Mouse (Mus musculus): ENCODE measurements around the gene Clec18a. TPM values are rescaled to one million over a fixed set of nuclear protein-coding genes. Genes with fewer than 3 reads are reported as not detected.
"Not testable (repeated sequence)": the region's sequence is repeated elsewhere in the genome, so short reads cannot be mapped to it uniquely, and the experiment has no call there.

Gene Clec18a
- polyA plus RNA-seq, 1 experiment from 2014 or later, result not detected

DNA sequence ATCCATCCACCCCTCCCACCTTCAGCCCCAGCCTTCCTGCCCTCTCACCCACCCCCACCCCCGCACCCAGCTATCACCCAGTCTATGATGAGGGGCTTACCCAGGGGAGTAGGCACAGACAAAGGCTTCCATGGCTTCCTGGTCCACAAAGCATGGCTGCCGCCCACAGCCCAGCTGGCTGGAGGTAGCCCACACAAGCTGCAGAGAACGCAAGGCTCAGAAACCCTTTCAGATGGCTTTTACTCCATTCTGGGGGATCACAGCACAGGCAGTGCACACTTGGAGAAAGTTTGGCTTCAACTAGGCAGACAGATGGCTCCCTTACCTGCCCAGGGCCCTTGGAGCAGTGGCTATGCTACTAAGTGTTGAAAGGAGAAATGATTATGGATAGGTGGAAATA lies 16.3 kb downstream of the Clec18a start:
- H3K36me3 ChIP-seq, result no peaks in the 10 kb centered on the region
- H3K27me3 ChIP-seq (ENCODE audit: insufficient read depth, poor library complexity, severe bottlenecking), result peaks cover 12% of the 10 kb centered on the region; the same call in 1 of the 2 replicates
- WGBS, result 78% methylated on average over 3 of the region's 3 CpGs
- H3K4me1 ChIP-seq, result peaks cover 9% of the 10 kb centered on the region
- no peaks in the 10 kb centered on the region for H3K9me3 ChIP-seq
- no peak for DNase-seq (ENCODE audit: low spot score)
- H3K27ac ChIP-seq, result no peak overlapping the region
- no peak overlapping the region for H3K4me3 ChIP-seq

DNA sequence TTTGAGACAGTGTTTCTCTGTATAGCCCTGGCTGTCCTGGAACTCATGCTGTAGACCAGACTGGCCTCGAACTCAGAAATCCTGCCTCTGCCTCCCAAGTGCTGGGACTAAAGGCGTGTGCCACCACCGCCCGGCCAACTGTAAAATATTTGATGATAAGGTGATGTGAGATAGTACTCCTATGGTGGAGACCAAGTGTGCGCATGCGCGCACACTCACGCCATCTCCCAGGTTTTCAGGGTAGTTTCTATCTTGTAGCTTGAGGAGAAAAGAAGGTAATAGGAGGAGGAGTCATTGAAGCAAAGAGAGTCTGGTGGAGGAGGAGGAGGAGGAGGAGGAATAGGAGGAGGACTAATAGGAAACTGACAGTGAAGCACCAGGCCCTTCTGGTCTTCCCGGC lies 23.6 kb downstream of the Clec18a start:
- H3K9me3 ChIP-seq; H3K4me3 ChIP-seq; H3K27ac ChIP-seq; DNase-seq (ENCODE audit: low spot score); H3K36me3 ChIP-seq; H3K4me1 ChIP-seq: not testable (repeated sequence)
- WGBS, result 89% methylated on average over 9 of the region's 9 CpGs
- H3K27me3 ChIP-seq (ENCODE audit: insufficient read depth, poor library complexity, severe bottlenecking), result peaks cover 18% of the 10 kb centered on the region; the same call in 1 of the 2 replicates

DNA sequence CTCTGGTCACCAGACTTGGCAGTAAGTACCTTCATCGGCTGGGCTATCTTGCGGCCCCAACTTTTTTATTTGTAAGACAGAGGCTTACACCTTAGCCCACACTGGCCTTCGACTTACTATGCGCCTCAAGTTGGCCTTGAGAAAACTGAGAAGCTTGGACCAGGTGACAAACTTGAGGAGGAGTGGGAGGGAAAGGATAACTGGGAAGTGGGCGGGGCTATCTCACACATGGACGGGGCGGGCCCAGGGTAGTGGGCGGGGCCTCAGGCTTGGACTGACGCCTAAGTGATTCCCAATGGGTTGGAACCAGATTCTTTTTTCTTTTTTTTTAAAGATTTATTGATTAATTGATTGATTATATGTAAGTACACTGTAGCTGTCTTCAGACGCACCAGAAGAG lies 24.8 kb downstream of the Clec18a start:
- Histone ChIP-seq H3K36me3 (no peaks in the 10 kb centered on the region), H3K4me1 (no peaks in the 10 kb centered on the region), H3K9me3 (no peaks in the 10 kb centered on the region), H3K4me3 (no peak overlapping the region), H3K27ac (no peak overlapping the region), H3K27me3 (ENCODE audit: insufficient read depth, poor library complexity, severe bottlenecking) (peaks cover 17% of the 10 kb centered on the region; the same call in 1 of the 2 replicates)
- no peak for DNase-seq (ENCODE audit: low spot score)
- 21% methylated on average over 10 of the region's 10 CpGs for WGBS

DNA sequence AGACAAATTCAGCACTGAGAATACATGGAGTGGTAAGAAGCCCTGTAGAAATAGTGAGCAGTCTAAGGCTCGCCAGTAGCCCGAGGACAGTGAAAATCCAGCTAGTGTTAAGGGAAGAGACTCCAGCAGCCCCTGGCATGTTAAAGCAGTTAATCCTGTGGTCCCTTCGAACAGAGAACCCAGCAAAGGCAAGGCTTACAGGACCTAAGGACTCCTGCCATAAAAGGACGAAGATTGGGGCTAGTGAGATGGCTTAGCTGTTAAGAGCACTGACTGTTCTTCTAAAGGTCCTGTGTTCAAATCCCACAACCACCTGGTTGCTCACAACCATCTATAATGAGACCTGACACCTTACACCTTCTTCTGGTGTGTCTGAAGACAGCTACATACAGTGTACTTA lies 25.9 kb downstream of the Clec18a start:
- Histone ChIP-seq H3K4me1 (peaks cover 4% of the 10 kb centered on the region), H3K36me3 (no peaks in the 10 kb centered on the region), H3K27me3 (ENCODE audit: insufficient read depth, poor library complexity, severe bottlenecking) (peaks cover 13% of the 10 kb centered on the region; the same call in 1 of the 2 replicates), H3K27ac (no peak overlapping the region), H3K9me3 (no peaks in the 10 kb centered on the region), H3K4me3 (no peak overlapping the region)
- 59% methylated on average over 4 of the region's 4 CpGs for WGBS
- DNase-seq (ENCODE audit: low spot score), result no peak

DNA sequence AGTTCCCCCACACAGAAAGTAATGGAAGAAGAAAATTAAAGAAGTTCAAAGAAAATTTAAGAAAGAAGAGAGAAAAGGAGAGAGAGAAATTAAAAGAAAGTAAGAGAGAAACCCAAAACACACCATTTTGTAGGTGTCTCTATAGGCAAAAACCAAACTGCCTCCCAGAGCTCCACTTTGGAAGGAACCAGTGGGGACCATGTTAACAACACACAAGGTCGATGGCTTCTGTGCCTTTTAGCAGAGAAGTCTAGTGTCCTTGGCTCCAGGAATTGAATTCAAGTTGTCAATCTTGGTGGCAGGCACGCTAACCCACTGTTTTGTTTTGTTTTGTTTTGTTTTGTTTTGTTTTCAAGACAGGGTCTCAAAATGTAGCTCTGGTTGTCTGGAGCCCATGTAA lies 29.3 kb downstream of the Clec18a start:
- no peak for DNase-seq (ENCODE audit: low spot score)
- WGBS, result 52% methylated on average over 2 of the region's 2 CpGs
- Histone ChIP-seq H3K36me3 (peaks cover 5% of the 10 kb centered on the region), H3K9me3 (no peaks in the 10 kb centered on the region), H3K4me3 (peak overlapping the region; percentile 74), H3K27ac (no peak overlapping the region), H3K27me3 (ENCODE audit: insufficient read depth, poor library complexity, severe bottlenecking) (peaks cover 8% of the 10 kb centered on the region; the same call in 1 of the 2 replicates), H3K4me1 (peaks cover 28% of the 10 kb centered on the region)

DNA sequence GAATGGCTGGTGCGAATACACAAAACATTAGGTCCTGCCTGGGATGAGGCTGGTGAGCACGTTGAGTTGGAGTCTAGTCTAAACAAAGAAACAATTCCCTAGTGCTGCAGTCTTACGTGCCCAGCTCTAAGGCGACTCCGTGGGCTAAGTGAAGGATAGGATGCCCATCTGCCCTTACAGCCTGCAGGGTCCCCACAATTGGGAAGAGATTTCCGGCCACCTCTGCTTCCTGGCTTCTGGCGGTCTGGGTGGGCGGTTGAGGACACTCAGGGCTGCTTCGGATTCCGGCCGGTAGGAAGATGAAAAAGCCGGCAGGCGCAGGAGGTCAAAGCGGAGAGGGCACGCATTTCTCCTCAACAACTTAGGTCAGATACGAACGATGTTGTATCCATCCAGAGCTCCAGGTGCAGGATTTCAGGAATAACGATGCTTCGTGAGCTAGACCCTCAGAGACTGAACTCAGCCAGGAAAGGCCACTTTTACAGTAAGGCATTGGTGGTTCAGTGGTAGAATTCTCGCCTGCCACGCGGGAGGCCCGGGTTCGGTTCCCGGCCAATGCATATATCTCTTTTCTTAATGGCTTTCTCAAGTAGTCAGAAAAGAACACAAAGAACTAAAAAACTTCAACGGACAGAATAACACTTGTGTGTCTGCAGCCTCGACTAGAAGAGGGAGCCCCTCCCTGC lies 30.0 kb downstream of the Clec18a start:
- H3K36me3 ChIP-seq, result peaks cover 11% of the 10 kb centered on the region
- H3K27ac ChIP-seq, result peak overlapping the region; percentile 78
- H3K27me3 ChIP-seq (ENCODE audit: insufficient read depth, poor library complexity, severe bottlenecking), result peaks cover 8% of the 10 kb centered on the region; the same call in 1 of the 2 replicates
- peak; percentile 92 for DNase-seq (ENCODE audit: low spot score)
- WGBS, result under 1% methylated on average over 27 of the region's 27 CpGs
- peaks cover 35% of the 10 kb centered on the region for H3K4me1 ChIP-seq
- peak overlapping the region; percentile 74 for H3K4me3 ChIP-seq
- no peaks in the 10 kb centered on the region for H3K9me3 ChIP-seq

DNA sequence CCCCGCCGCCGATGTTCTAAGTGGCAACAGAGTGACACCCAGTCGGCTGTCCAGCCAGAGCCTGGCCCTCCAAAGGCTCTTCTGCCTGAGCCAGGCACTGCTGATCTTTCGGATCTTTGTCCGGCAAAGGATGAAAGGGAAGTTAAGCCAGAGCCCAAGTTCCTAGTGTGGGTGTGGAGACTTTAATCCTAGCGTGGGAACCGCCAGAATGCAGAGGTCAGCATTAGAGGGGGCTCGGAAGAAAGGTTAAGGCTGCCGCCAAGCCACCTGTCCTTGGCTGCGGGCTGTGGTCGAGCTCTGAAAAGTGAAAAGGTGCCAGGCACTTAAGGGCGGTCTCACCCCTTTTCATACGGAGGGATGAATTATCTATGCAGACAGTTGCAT lies 30.5 kb downstream of the Clec18a start:
- H3K9me3 ChIP-seq, result no peaks in the 10 kb centered on the region
- no peak for DNase-seq (ENCODE audit: low spot score)
- under 1% methylated on average over 14 of the region's 14 CpGs for WGBS
- peak overlapping the region; percentile 74 for H3K4me3 ChIP-seq
- H3K36me3 ChIP-seq, result peaks cover 11% of the 10 kb centered on the region
- peak overlapping the region; percentile 78 for H3K27ac ChIP-seq
- peaks cover 8% of the 10 kb centered on the region; the same call in 1 of the 2 replicates for H3K27me3 ChIP-seq (ENCODE audit: insufficient read depth, poor library complexity, severe bottlenecking)
- peaks cover 40% of the 10 kb centered on the region for H3K4me1 ChIP-seq

DNA sequence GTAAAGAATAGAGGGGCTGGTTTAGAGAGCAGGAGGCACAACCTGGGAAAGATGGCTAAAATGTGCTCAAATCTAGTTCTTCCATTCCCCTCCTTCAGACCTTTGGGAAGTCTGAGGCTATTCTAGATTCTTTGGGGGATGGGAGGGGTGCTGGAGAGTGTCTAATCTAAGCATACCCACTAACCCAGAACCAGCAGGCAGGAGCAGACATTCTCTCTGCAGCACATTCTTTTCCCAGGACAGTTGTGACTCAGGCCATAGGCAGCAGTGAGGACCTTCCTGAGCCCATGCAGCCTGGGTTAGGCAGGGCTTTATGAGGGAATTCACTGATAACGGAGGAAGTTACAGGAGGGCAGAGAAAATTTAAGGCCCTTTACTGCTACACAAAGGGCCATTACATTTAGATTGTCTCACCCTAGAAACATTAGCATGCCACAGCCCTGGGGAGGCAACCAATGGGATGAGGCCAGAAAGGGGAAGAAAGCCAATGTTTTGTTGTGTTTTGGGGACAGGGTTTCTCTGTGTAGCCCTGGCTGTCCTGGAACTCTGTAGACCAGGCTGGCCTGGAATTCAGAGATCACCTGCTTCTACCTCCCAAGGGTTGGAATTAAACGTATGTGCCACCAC lies 33.2 kb downstream of the Clec18a start:
- peak overlapping the region; percentile 8; the same call in 1 of the 2 replicates for H3K4me3 ChIP-seq
- 42% methylated on average over 2 of the region's 2 CpGs for whole genome bisulfite sequencing
- DNase-seq (ENCODE audit: low spot score), result no peak
- peaks cover 1% of the 10 kb centered on the region; the same call in 1 of the 2 replicates for H3K27me3 ChIP-seq (ENCODE audit: insufficient read depth, poor library complexity, severe bottlenecking)
- H3K27ac ChIP-seq, result peak overlapping the region; percentile 22; the same call in 1 of the 2 replicates
- no peaks in the 10 kb centered on the region for H3K9me3 ChIP-seq
- H3K4me1 ChIP-seq, result peaks cover 45% of the 10 kb centered on the region
- H3K36me3 ChIP-seq, result peaks cover 29% of the 10 kb centered on the region

DNA sequence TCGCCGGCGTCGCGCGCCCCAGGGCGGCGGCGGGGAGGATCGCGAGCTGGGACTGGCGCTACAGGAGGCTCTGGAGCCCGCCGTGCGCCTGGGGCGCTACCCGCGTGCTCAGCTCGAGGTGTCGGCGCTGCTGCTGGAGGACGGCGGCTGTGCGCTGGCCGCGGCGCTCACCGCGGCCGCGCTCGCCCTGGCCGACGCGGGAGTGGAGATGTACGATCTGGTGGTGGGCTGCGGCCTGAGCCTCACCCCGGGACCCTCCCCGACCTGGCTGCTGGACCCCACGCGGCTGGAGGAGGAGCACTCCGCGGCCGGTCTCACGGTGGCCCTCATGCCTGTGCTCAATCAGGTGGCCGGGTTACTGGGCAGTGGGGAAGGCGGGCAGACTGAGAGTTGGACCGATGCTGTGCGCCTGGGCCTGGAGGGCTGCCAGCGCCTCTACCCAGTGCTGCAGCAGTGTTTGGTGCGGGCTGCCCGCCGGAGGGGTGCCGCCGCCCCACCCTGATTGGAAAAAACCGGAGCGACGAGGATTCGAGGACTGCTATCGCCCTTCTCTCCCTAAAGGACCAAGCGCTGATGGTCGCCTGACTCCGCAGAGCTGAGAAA lies 35.4 kb downstream of the Clec18a start:
- Histone ChIP-seq H3K27me3 (ENCODE audit: insufficient read depth, poor library complexity, severe bottlenecking) (no peaks in the 10 kb centered on the region), H3K9me3 (no peaks in the 10 kb centered on the region), H3K4me1 (peaks cover 45% of the 10 kb centered on the region), H3K27ac (peak overlapping the region; percentile 97), H3K36me3 (peaks cover 51% of the 10 kb centered on the region), H3K4me3 (peak overlapping the region; percentile 97)
- no peak for DNase-seq (ENCODE audit: low spot score)
- under 1% methylated on average over 59 of the region's 63 CpGs for WGBS

DNA sequence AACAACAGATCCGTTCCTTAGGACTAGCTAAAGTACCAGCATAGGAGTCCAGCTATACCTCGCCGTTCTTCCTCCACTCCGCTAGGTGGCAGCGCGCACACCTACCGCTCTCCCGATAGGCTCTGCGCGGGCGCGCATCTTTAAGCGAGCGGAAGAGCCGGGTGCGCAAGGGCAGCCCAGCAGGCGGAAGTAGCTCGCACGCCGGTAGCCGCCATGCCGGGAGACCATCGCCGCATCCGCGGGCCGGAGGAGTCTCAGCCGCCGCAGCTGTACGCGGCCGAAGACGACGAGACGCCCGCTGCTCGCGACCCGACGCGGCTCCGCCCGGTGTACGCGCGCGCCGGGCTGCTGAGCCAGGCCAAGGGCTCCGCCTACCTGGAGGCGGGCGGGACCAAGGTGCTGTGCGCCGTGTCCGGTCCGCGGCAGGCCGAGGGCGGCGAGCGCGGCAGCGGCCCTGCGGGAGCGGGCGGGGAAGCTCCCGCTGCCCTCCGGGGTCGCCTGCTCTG lies 36.0 kb downstream of the Clec18a start, which contains the start of gene Exosc6:
TSS of gene Exosc6 (plus strand) at position 182 of the 506 bp plus-strand sequence.
- H3K4me1 ChIP-seq, result peaks cover 41% of the 10 kb centered on the region
- peak within 1 kb of the TSS; percentile 97 for H3K4me3 ChIP-seq
- peaks cover 57% of the 10 kb centered on the region for H3K36me3 ChIP-seq
- no peaks in the 10 kb centered on the region for H3K9me3 ChIP-seq
- H3K27me3 ChIP-seq (ENCODE audit: insufficient read depth, poor library complexity, severe bottlenecking), result no peaks in the 10 kb centered on the region
- under 1% methylated on average over 68 of the region's 68 CpGs for WGBS
- DNase-seq (ENCODE audit: low spot score), result peak; percentile 95
- peak within 1 kb of the TSS; percentile 97 for H3K27ac ChIP-seq

DNA sequence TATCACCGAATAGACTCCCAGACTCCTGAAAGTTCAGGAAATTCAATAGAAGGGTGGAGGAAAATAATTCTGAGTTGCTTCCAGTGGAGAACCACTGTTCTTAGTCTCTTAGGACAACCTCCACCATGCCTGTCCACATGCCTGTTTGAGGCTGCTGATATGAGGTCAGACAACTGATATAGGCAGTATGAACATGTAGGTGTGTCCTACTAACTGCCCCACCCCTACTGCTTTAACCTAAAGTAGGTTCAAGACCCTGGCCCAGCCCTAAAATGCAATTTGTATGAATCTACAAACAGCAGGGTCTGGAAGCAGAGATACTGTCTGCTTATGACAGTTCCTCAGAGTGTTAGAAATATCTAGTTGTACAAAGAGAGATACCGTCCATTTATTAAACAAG lies 36.6 kb downstream of the Clec18a start:
- Histone ChIP-seq H3K9me3 (no peaks in the 10 kb centered on the region), H3K4me1 (peaks cover 35% of the 10 kb centered on the region), H3K4me3 (peak overlapping the region; percentile 97), H3K27me3 (ENCODE audit: insufficient read depth, poor library complexity, severe bottlenecking) (no peaks in the 10 kb centered on the region), H3K27ac (no peak overlapping the region), H3K36me3 (peaks cover 62% of the 10 kb centered on the region)
- DNase-seq (ENCODE audit: low spot score), result no peak
- WGBS, result 56% methylated on average over 2 of the region's 2 CpGs

DNA sequence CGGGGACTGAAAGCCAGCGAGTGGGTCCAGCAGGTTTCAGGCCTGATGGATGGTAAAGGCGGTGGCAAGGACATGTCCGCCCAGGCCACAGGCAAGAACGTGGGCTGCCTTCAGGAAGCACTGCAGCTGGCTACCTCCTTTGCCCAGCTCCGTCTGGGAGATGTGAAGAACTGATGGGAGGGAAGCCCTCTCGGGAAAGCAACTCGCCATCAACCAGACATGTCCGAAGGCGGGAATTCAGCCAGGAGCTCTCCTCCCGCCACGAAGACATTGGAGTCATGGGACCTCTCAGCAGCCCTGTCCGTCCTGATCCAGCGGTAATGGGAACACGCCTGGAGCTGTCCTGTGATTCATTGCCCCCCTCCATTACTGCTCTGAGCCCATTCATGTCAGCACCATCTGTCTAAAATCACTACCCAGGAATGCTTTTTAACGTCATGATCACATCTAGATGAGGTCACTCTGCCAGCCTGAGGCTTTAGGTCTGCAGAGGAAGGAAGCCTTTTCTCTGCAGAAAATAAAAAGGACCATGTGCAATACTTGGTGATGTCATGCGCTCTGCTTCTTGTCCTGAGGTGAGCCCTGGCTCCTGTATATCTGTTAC lies 37.1 kb downstream of the Clec18a start:
- no peak overlapping the region for H3K4me3 ChIP-seq
- H3K27me3 ChIP-seq (ENCODE audit: insufficient read depth, poor library complexity, severe bottlenecking), result no peaks in the 10 kb centered on the region
- peaks cover 67% of the 10 kb centered on the region for H3K36me3 ChIP-seq
- H3K27ac ChIP-seq, result no peak overlapping the region
- WGBS, result 89% methylated on average over 17 of the region's 17 CpGs
- DNase-seq (ENCODE audit: low spot score), result no peak
- no peaks in the 10 kb centered on the region for H3K9me3 ChIP-seq
- peaks cover 34% of the 10 kb centered on the region for H3K4me1 ChIP-seq

Measured in heart, embryonic 10.5 days (tissue).